Mouse (Mus musculus) testis, postnatal 10 days (tissue): ENCODE measurements around the gene Ngdn.
"Not testable (repeated sequence)": the region's sequence is repeated elsewhere in the genome, so short reads cannot be mapped to it uniquely, and the experiment has no call there.

ENCODE experiments used
- DNase-seq: peaks from one replicate; pipeline ENCODE4 v3.0.0; 2021; ENCODE audit warnings: low spot score

Ngdn gene

GRCm38 (mm10) chr14:55014991-55015766 is at the start of gene Ngdn:
Gene Ngdn, plus strand, starts transcription at chr14:55015454.
- DNase-seq, result peak; percentile 99

- no peak for DNase-seq
These were observed 49.6 kb upstream of the Ngdn start for GRCm38 (mm10) chr14:54965631-54966030.

GRCm38 (mm10) chr14:54966320-54966977 is 48.8 kb upstream of the Ngdn start, which contains the start of gene Myh6:
Gene Myh6, minus strand, starts transcription at chr14:54966927.
- DNase-seq, result no peak

GRCm38 (mm10) chr14:54967874-54968273 is 47.4 kb upstream of the Ngdn start:
- no peak for DNase-seq

GRCm38 (mm10) chr14:54968344-54968743 is 46.9 kb upstream of the Ngdn start:
- no peak for DNase-seq

GRCm38 (mm10) chr14:54972786-54973185 is 42.5 kb upstream of the Ngdn start:
- DNase-seq, result not testable (repeated sequence)

GRCm38 (mm10) chr14:54974068-54974791 is 41.0 kb upstream of the Ngdn start:
- DNase-seq, result no peak

- DNase-seq, result no peak
These were observed 38.6 kb upstream of the Ngdn start, which contains the start of gene Gm17428 for GRCm38 (mm10) chr14:54976633-54977032. Gene Gm17428, plus strand, starts transcription at chr14:54976933.

GRCm38 (mm10) chr14:54978664-54979063 is 36.6 kb upstream of the Ngdn start:
- DNase-seq, result no peak

GRCm38 (mm10) chr14:54981934-54982333 is 33.3 kb upstream of the Ngdn start:
- no peak for DNase-seq

GRCm38 (mm10) chr14:54988350-54988874 is 26.8 kb upstream of the Ngdn start:
- DNase-seq, result not testable (repeated sequence)

- no peak for DNase-seq
These were observed 26.4 kb upstream of the Ngdn start for GRCm38 (mm10) chr14:54988882-54989281.

- no peak for DNase-seq
These were observed 25.3 kb upstream of the Ngdn start for GRCm38 (mm10) chr14:54989886-54990441.

GRCm38 (mm10) chr14:54992196-54992595 is 23.1 kb upstream of the Ngdn start:
- no peak for DNase-seq

- no peak for DNase-seq
These were observed 21.6 kb upstream of the Ngdn start for GRCm38 (mm10) chr14:54993636-54994035.

- no peak for DNase-seq
These were observed 21.0 kb upstream of the Ngdn start, which contains the start of gene Myh7 for GRCm38 (mm10) chr14:54994136-54994868. Gene Myh7, minus strand, starts transcription at chr14:54994626.

GRCm38 (mm10) chr14:54994869-54995186 is 20.4 kb upstream of the Ngdn start:
- DNase-seq, result no peak

- DNase-seq, result no peak
These were observed 19.7 kb upstream of the Ngdn start for GRCm38 (mm10) chr14:54995457-54996138.

- no peak for DNase-seq
These were observed 18.5 kb upstream of the Ngdn start for GRCm38 (mm10) chr14:54996793-54997192.

- no peak for DNase-seq
These were observed 18.0 kb upstream of the Ngdn start for GRCm38 (mm10) chr14:54997297-54997696.

GRCm38 (mm10) chr14:54998680-54999079 is 16.6 kb upstream of the Ngdn start:
- no peak for DNase-seq
